Mouse (Mus musculus) layer of hippocampus, postnatal 25 days (tissue): Measurements from ENCODE around the gene Adcy1. TPM values are rescaled to one million over a fixed set of nuclear protein-coding genes. Genes with fewer than 3 reads are reported as not detected.

Experiments used
- DNase-seq, 2 experiments: peaks; one replicate each; pipeline ENCODE4 v3.0.0; 2022; ENCODE audit warnings: mixed read lengths in 2 of 2, low spot score in 1 of 2; ENCODE audit errors: extremely low spot score in 1 of 2
- total RNA-seq, 2 experiments: library from RNA; stranded (reverse); gene quantifications; 2 replicates each; pipeline ENCODE4 v1.2.3; 2021

The Adcy1 gene
- total RNA-seq, 2 experiments from 2014 or later, result 303 to 367 TPM

GRCm38 (mm10) chr11:7133736-7134135 lies 70.4 kb downstream of the Adcy1 start:
- no peak for DNase-seq

DNA sequence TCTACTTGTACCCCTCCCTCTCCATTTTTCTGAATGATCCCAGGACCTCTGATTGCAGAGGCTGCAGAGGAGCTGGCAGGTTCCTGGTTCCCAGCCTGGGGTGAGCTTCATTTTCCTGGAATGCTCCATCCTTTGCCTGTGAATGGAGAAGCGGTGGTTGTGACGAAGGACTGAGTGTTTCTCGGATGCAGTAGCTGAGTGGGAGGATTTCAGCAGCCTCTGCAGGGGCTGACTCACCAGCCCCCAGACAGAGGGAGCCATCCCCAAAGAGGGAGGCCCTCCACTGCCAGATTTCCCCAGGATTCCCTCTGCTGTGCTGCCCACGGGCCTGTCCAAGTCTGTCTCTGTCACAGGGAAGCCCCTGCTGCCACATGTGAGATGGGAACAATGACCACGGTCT lies 71.0 kb downstream of the Adcy1 start:
- DNase-seq, result peak; percentile 13 to 36

- DNase-seq, result no peak
Measured at GRCm38 (mm10) chr11:7135301-7135700, 72.0 kb downstream of the Adcy1 start.

DNA sequence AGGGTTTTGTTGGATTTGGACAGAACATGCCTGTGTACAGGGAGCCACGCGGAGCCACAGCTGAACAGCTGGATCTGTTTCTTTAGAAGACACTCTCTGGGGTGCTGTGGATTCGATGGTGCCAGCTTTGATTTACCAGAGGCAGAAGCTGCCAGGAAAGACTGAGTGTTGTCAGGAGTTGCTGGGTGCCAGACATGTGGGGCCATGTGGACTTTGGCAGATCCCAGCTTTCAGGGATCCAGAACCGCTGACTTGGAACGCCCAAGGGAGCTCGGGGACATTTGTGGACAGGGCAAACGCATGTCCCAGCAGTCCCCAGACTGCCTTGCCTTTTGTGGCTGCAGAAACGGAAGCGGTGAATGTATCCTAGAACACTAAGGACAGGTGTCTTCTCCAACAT lies 72.5 kb downstream of the Adcy1 start:
- DNase-seq, result no peak

GRCm38 (mm10) chr11:7136246-7136855 lies 73.1 kb downstream of the Adcy1 start:
- DNase-seq, result no peak

DNA sequence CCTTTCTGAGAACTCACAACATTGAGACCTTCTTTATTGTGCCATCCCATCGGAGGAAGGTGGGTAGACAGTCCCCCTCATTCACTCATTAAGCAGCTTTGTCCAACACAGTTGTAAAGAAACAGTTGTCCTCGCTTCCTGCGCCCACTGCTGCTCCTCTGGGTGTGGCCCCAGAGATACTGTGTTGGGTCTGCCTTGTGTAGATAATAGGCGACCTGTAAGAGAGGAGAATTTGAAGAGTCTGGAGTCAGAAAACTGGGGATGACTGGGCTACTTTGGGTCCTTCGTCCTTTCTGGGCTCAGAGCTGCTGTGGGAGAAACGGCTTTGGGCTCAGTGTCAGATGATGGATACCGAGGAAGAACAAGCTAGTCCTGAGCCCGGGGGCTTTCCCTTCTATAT lies 75.1 kb downstream of the Adcy1 start:
- no peak for DNase-seq

DNA sequence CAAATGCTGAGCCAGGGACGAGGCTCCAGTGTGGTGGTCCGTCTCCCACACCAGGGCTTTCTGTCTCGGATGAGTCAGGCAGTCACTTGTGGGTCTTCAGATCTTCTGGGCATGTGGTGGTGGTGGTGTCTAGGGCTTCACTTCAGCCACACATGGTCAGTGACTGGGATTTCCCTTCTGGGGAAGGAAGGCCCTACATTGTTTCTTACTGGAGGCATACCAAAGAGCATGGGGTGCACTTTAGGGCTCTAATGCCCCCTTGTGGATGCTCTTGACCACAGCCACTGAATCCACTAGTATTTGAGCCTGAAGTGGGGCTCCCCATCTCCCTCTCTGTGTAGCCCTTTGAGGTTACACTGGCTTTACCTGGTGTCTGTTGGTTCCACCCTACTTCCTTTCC lies 77.2 kb downstream of the Adcy1 start:
- DNase-seq, result peak in 1 of 2 experiments; percentile 42

DNA sequence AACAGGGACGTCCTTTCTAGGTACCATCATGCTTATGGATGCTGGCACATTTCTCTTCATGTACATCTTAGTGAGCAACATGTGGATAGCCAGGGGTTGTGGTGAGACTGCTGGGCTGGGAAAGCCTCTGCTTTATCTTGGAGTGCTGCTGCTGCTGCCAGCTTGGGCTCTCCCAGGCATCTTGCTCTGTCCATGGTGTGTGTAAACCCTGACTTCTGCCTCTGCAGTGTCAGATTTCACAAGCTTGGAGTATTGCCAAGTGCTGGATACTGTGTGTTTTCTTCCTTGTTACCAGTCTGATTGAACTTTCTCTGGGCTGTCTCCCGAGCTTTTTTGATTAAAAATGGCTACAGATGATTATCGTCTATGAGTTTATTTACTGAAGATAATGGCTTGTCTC lies 79.4 kb downstream of the Adcy1 start:
- no peak for DNase-seq

DNA sequence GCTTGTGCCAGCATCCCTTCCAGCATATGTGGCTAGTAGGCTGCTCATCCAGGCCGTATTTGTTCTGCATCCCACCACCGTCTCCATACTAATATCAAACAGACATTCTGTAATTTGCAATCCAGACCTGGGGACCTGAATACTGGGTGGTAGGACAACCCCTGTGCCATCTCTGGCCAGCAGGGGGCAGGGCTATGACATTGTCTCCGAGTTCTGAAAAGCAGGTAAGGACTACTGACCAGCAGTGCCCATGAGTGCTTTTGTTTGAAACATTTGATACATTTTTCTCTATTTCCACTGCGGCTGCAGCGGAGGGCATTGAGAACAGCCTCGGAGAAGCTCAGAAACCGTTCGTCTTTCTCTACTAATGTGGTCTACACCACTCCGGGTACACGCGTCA lies 81.1 kb downstream of the Adcy1 start:
- no peak for DNase-seq

- DNase-seq, result no peak
Measured at GRCm38 (mm10) chr11:7145221-7145620, 81.9 kb downstream of the Adcy1 start.

GRCm38 (mm10) chr11:7147536-7147935 lies 84.2 kb downstream of the Adcy1 start:
- DNase-seq, result no peak

- DNase-seq, result no peak
Measured at GRCm38 (mm10) chr11:7147945-7148344, 84.7 kb downstream of the Adcy1 start.

- no peak for DNase-seq
Measured at GRCm38 (mm10) chr11:7149471-7149870, 86.2 kb downstream of the Adcy1 start.

- DNase-seq, result no peak
Measured at GRCm38 (mm10) chr11:7150511-7150910, 87.2 kb downstream of the Adcy1 start.

- DNase-seq, result no peak
Measured at GRCm38 (mm10) chr11:7152371-7152770, 89.1 kb downstream of the Adcy1 start.

- no peak for DNase-seq
Measured at GRCm38 (mm10) chr11:7153081-7153480, 89.8 kb downstream of the Adcy1 start.

- DNase-seq, result no peak
Measured at GRCm38 (mm10) chr11:7156427-7156826, 93.1 kb downstream of the Adcy1 start.

DNA sequence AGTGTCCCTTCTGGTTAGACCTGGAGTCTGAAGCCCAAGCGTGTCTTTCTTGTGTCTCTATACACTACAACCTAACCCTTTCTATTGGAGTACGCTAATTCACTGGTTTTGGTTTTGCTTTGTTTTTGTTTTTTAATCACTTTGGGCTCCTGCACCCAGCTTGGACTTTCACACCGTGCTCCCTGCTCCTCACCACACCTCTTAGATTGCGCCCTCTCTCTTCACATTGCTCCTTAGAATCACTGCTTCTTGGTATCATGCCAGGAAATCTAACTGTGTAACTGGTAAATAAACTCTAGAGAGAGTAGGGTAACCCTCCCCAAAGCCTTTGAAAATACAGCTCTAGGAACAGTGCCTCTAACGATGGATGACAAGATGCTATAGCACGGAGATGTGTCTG lies 94.9 kb downstream of the Adcy1 start:
- no peak for DNase-seq

GRCm38 (mm10) chr11:7160146-7160545 lies 96.9 kb downstream of the Adcy1 start:
- DNase-seq, result no peak

DNA sequence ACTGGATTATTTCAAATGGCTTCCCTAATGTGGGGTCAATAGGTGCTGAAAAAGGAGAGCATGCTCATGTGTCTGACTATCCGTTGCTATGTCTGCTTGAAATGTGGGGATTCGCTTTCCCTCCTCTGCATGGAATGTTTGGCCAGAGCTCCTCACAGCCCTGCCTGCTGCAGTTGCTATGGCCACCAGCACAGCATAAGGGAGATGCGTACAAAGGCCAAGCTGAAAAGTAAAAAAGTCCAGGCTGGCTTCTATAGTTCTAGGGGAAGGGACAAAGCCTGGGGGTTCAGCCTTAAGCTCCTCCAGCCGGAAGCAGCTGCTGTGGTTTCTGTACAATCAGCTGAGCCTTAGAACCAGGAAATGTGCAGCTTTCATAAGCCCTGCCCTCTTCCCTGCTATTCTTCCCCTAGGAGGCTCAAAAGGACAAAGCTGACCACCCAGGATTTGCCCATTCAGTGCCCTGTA lies 97.4 kb downstream of the Adcy1 start:
- DNase-seq, result no peak

GRCm38 (mm10) chr11:7161502-7162174 lies 98.3 kb downstream of the Adcy1 start:
- DNase-seq, result peak in 1 of 2 experiments; percentile 23

DNA sequence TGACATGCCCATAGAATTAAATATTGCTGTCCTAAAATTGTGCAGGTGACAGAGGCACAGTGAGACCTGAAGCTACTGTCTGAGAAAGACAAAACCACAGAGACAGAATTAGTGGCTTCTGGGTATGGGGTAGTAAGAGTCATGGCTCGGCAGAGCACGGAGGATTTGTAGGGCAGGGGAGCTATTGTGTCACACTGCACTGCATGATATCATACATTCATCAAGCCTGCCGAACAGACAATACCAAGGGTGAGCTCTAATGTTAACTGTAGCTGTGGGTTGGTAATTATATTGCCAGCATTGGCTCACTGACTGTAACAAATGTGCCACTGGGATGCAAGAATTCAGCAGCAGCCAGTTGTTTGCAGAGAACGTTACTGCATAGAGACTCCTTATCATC lies 101.1 kb downstream of the Adcy1 start:
- no peak for DNase-seq
